Mouse (Mus musculus) forebrain, embryonic 13.5 days (tissue): Measurements from ENCODE around the gene Camkk2. TPM values are rescaled to one million over a fixed set of nuclear protein-coding genes. Genes with fewer than 3 reads are reported as not detected.
A peak's percentile ranks its signal among the peaks of the same experiment; 100 is the strongest.

Experiments used
- ATAC-seq: fragments of 200-750 bp; cut with Nextera tagmentation; 2 replicates; pipeline ENCODE4 v1.8.0; 2017
- H3K27ac ChIP-seq: fragments of 300-500 bp; sonication (generic); 2 replicates; pipeline ENCODE4 v1.5.1; 2015; ENCODE audit warnings: inconsistent platforms, mild to moderate bottlenecking, moderate library complexity
- H3K27me3 ChIP-seq: fragments of 300-500 bp; sonication (generic); 2 replicates; pipeline ENCODE4 v1.6.1; 2015; ENCODE audit warnings: mild to moderate bottlenecking, inconsistent platforms
- H3K36me3 ChIP-seq: fragments of 300-500 bp; sonication (generic); 2 replicates; pipeline ENCODE4 v1.6.1; 2015; ENCODE audit warnings: mild to moderate bottlenecking, inconsistent platforms; ENCODE audit not compliant: poor library complexity, severe bottlenecking
- H3K4me1 ChIP-seq: fragments of 300-500 bp; sonication (generic); 2 replicates; pipeline ENCODE4 v1.6.1; 2015; ENCODE audit warnings: inconsistent platforms
- H3K4me2 ChIP-seq: fragments of 300-500 bp; sonication (generic); 2 replicates; pipeline ENCODE4 v1.6.1; 2015; ENCODE audit warnings: inconsistent platforms, mild to moderate bottlenecking, moderate library complexity
- H3K4me3 ChIP-seq: fragments of 300-500 bp; sonication (generic); 2 replicates; pipeline ENCODE4 v1.5.1; 2015; ENCODE audit warnings: mild to moderate bottlenecking, inconsistent platforms
- H3K9ac ChIP-seq: fragments of 300-500 bp; sonication (generic); 2 replicates; pipeline ENCODE4 v1.6.1; 2015; ENCODE audit warnings: mild to moderate bottlenecking, inconsistent platforms
- H3K9me3 ChIP-seq: fragments of 300-500 bp; sonication (generic); replicated peaks from 2 replicates; pipeline ENCODE4 v1.6.1; 2016; ENCODE audit warnings: inconsistent platforms
- WGBS: fragments of 180-500 bp; shearing (Covaris S2); methylation state at CpG from one replicate; pipeline ENCODE4 v1.1.7; 2015; 5-methylcytosine and 5-hydroxymethylcytosine counted together
- polyA plus RNA-seq: library from polyadenylated mRNA; unstranded; fragments of >200 nt; fragmentation: Nextera tagmentation; extraction: Ambion mirVana; gene quantifications from 2 replicates; pipeline ENCODE4 v1.2.1, GENCODE M21; 2015

Gene Camkk2
- polyA plus RNA-seq, 1 experiment from 2014 or later: 41.1 TPM

- 86% methylated on average over 13 of the region's 13 CpGs for WGBS
- H3K27ac ChIP-seq: peak overlapping the region; percentile 74
- H3K9ac ChIP-seq: no peak overlapping the region
- no peak for ATAC-seq
- H3K4me1 ChIP-seq: peaks cover 30% of the 10 kb centered on the region
- H3K9me3 ChIP-seq: no peaks in the 10 kb centered on the region
- peaks cover 96% of the 10 kb centered on the region for H3K36me3 ChIP-seq
- no peaks in the 10 kb centered on the region for H3K27me3 ChIP-seq
- H3K4me2 ChIP-seq: no peak overlapping the region
- no peak overlapping the region for H3K4me3 ChIP-seq
Measured at GRCm38 (mm10) chr5:122800345-122801010, 21.3 kb upstream of the Camkk2 start.

GRCm38 (mm10) chr5:122799379-122800344 lies 20.5 kb upstream of the Camkk2 start:
- 0 out of 2 replicates have a peak overlapping the region, but pooled peaks have one; percentile 26 for H3K9ac ChIP-seq
- no peaks in the 10 kb centered on the region for H3K9me3 ChIP-seq
- ATAC-seq: no peak; the same call in 1 of the 2 replicates
- no peak overlapping the region for H3K4me2 ChIP-seq
- H3K27ac ChIP-seq: peak overlapping the region; percentile 74
- no peak overlapping the region for H3K4me3 ChIP-seq
- H3K27me3 ChIP-seq: no peaks in the 10 kb centered on the region
- H3K4me1 ChIP-seq: peaks cover 30% of the 10 kb centered on the region
- WGBS: 76% methylated on average over 17 of the region's 17 CpGs
- peaks cover 96% of the 10 kb centered on the region for H3K36me3 ChIP-seq

GRCm38 (mm10) chr5:122798557-122799378 lies 19.6 kb upstream of the Camkk2 start:
- Histone ChIP-seq H3K9ac (no peak overlapping the region), H3K27ac (peak overlapping the region; percentile 74), H3K9me3 (no peaks in the 10 kb centered on the region), H3K4me1 (peaks cover 30% of the 10 kb centered on the region), H3K27me3 (no peaks in the 10 kb centered on the region), H3K36me3 (peaks cover 96% of the 10 kb centered on the region), H3K4me3 (no peak overlapping the region), H3K4me2 (no peak overlapping the region)
- peak; percentile 71 for ATAC-seq
- WGBS: 58% methylated on average over 17 of the region's 17 CpGs

- no peak overlapping the region for H3K4me3 ChIP-seq
- no peaks in the 10 kb centered on the region for H3K27me3 ChIP-seq
- H3K4me2 ChIP-seq: no peak overlapping the region
- peak overlapping the region; percentile 74 for H3K27ac ChIP-seq
- peaks cover 96% of the 10 kb centered on the region for H3K36me3 ChIP-seq
- H3K4me1 ChIP-seq: peaks cover 30% of the 10 kb centered on the region
- no peak overlapping the region for H3K9ac ChIP-seq
- 98% methylated on average over 3 of the region's 3 CpGs for WGBS
- no peaks in the 10 kb centered on the region for H3K9me3 ChIP-seq
- no peak for ATAC-seq
Measured at GRCm38 (mm10) chr5:122797866-122798265, 18.7 kb upstream of the Camkk2 start.

GRCm38 (mm10) chr5:122788696-122789095 lies 9.5 kb upstream of the Camkk2 start:
- no peaks in the 10 kb centered on the region for H3K9me3 ChIP-seq
- no peak overlapping the region for H3K4me2 ChIP-seq
- 97% methylated on average over 2 of the region's 2 CpGs for WGBS
- H3K4me1 ChIP-seq: peaks cover 6% of the 10 kb centered on the region; the same call in 1 of the 2 replicates
- peaks cover 80% of the 10 kb centered on the region for H3K36me3 ChIP-seq
- no peaks in the 10 kb centered on the region for H3K27me3 ChIP-seq
- no peak overlapping the region for H3K9ac ChIP-seq
- no peak overlapping the region for H3K4me3 ChIP-seq
- H3K27ac ChIP-seq: no peak overlapping the region
- ATAC-seq: no peak

- no peak overlapping the region for H3K9ac ChIP-seq
- H3K27me3 ChIP-seq: no peaks in the 10 kb centered on the region
- 66% methylated on average over 12 of the region's 12 CpGs for WGBS
- H3K4me1 ChIP-seq: peaks cover 8% of the 10 kb centered on the region; the same call in 1 of the 2 replicates
- peaks cover 56% of the 10 kb centered on the region for H3K36me3 ChIP-seq
- ATAC-seq: no peak
- H3K9me3 ChIP-seq: no peaks in the 10 kb centered on the region
- H3K4me2 ChIP-seq: no peak overlapping the region
- H3K4me3 ChIP-seq: no peak overlapping the region
- no peak overlapping the region for H3K27ac ChIP-seq
Measured at GRCm38 (mm10) chr5:122786035-122786819, 7.0 kb upstream of the Camkk2 start.

GRCm38 (mm10) chr5:122783726-122784406 lies 4.7 kb upstream of the Camkk2 start:
- no peaks in the 10 kb centered on the region for H3K27me3 ChIP-seq
- 56% methylated on average over 14 of the region's 14 CpGs for WGBS
- no peak for ATAC-seq
- H3K9me3 ChIP-seq: no peaks in the 10 kb centered on the region
- peaks cover 36% of the 10 kb centered on the region for H3K36me3 ChIP-seq
- H3K4me3 ChIP-seq: no peak overlapping the region
- peaks cover 8% of the 10 kb centered on the region; the same call in 1 of the 2 replicates for H3K4me1 ChIP-seq
- H3K4me2 ChIP-seq: no peak overlapping the region
- H3K9ac ChIP-seq: no peak overlapping the region
- H3K27ac ChIP-seq: no peak overlapping the region

- H3K9me3 ChIP-seq: no peaks in the 10 kb centered on the region
- H3K4me2 ChIP-seq: no peak overlapping the region
- ATAC-seq: no peak
- H3K4me1 ChIP-seq: peaks cover 18% of the 10 kb centered on the region
- no peak overlapping the region for H3K4me3 ChIP-seq
- H3K27ac ChIP-seq: no peak overlapping the region
- H3K9ac ChIP-seq: no peak overlapping the region
- H3K36me3 ChIP-seq: peaks cover 18% of the 10 kb centered on the region
- WGBS: 70% methylated on average over 1 of the region's 1 CpGs
- H3K27me3 ChIP-seq: no peaks in the 10 kb centered on the region
Measured at GRCm38 (mm10) chr5:122782066-122782465, 2.9 kb upstream of the Camkk2 start.

- Histone ChIP-seq H3K27me3 (no peaks in the 10 kb centered on the region), H3K4me1 (peaks cover 18% of the 10 kb centered on the region), H3K9me3 (no peaks in the 10 kb centered on the region), H3K9ac (no peak overlapping the region), H3K4me3 (no peak overlapping the region), H3K27ac (no peak overlapping the region), H3K36me3 (peaks cover 7% of the 10 kb centered on the region), H3K4me2 (no peak overlapping the region)
- no peak for ATAC-seq
- 91% methylated on average over 19 of the region's 19 CpGs for WGBS
Measured at GRCm38 (mm10) chr5:122780791-122781432, 1.7 kb upstream of the Camkk2 start.
